Comparison of ENCODE assay signal across 8 mouse cellular contexts in genomic region chr9:33220981-33221380, GRCm38 (mm10).
"Had no signal": no experiment of that assay in that cellular context is flagged by ENCODE, and none has a peak within 500 bp of the region (broad histone marks: within the 10 kb centered on the region; RNA-seq: fewer than 3 reads in every experiment).

No protein-coding gene starts in this region.

- DNase-seq: kidney, adult 2 months; kidney, postnatal 14 days; layer of hippocampus, postnatal 36 days; lung, adult 18-20 months; right cerebral cortex, postnatal 25 days; spleen, adult 18-20 months; thymus, adult 2 months; thymus, postnatal 25 days had no signal
